Mouse (Mus musculus): ENCODE data around the gene Mrtfa. TPM values are rescaled to one million over a fixed set of nuclear protein-coding genes. Genes with fewer than 3 reads are reported as not detected.

The Mrtfa gene
- polyA plus RNA-seq, 1 experiment from 2014 or later, result 25.8 TPM

- Histone ChIP-seq H3K9me3 (no peaks in the 10 kb centered on the region), H3K27me3 (no peaks in the 10 kb centered on the region), H3K36me3 (peaks cover 93% of the 10 kb centered on the region), H3K9ac (no peak overlapping the region), H3K4me1 (no peaks in the 10 kb centered on the region), H3K4me3 (no peak overlapping the region), H3K27ac (no peak overlapping the region), H3K4me2 (replicated peaks) (no peak overlapping the region)
- ATAC-seq (ENCODE audit: low FRiP score, low read depth), result no peak
- 84% methylated on average over 7 of the region's 7 CpGs for WGBS
These were observed 177.4 kb downstream of the Mrtfa start for GRCm38 (mm10) chr15:81013186-81013585.

DNA sequence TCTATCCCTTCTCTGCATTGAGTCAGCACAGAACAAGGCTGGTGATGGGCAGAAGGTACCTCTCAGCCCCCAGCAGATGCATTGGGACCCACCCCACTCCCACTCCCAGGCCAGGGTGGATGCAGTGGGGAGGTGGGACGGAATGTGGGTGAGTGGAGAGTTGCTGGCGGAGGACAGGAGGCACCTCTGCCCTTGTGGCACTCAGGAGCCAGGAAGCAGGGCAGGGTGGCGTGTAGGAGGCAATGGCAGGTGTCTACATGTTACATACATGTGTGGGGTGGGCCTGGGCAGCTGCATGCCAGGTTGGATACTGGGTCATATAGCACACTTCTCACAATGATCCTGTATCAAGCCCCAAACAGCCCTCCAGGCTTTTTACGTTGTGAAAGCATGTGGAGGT is 178.2 kb downstream of the Mrtfa start:
- Histone ChIP-seq H3K27me3 (no peaks in the 10 kb centered on the region), H3K4me2 (replicated peaks) (no peak overlapping the region), H3K36me3 (peaks cover 88% of the 10 kb centered on the region), H3K9ac (no peak overlapping the region), H3K4me1 (no peaks in the 10 kb centered on the region), H3K4me3 (no peak overlapping the region), H3K27ac (no peak overlapping the region), H3K9me3 (no peaks in the 10 kb centered on the region)
- no peak for ATAC-seq (ENCODE audit: low FRiP score, low read depth)
- WGBS, result 87% methylated on average over 4 of the region's 4 CpGs

DNA sequence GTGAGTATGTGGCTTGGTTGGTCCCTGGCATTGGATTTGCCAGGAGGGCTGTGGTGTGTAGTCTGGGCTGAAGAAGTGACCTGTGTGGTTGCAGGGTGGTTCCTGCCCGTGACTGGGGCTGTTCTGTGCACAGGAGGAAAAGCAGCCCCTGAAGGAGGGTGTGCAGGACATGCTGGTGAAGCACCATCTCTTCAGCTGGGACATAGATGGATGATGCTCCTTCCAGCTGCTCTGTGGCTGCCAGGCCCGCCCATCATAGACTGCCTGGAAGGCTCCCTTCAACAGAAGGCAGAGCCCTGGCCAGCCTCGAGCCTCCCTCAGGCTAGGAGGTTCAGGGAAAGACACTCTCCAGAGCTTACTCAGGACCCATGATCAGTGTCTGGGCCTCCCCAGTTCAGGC is 179.0 kb downstream of the Mrtfa start:
- H3K36me3 ChIP-seq, result peaks cover 87% of the 10 kb centered on the region
- H3K4me3 ChIP-seq, result no peak overlapping the region

DNA sequence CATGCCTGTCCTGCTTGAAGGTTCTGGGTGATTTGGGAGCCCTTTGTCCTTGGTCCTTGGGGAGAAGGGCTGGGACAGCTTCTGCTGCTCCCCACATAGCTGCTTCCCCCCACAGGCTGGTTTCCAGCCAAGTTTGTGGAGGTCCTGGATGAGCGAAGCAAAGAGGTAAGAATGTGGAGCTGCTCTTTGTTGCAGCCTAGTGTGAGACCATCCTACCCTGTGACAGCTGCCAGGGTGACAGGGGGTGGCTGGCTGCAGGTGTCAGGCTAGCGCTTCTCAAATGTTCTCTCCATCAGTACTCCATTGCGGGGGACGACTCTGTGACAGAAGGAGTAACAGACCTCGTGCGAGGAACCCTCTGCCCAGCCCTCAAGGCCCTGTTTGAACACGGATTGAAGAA is 180.4 kb downstream of the Mrtfa start:
- Histone ChIP-seq H3K36me3 (peaks cover 76% of the 10 kb centered on the region), H3K9me3 (no peaks in the 10 kb centered on the region), H3K4me2 (replicated peaks) (no peak overlapping the region), H3K27ac (no peak overlapping the region), H3K4me3 (no peak overlapping the region), H3K4me1 (no peaks in the 10 kb centered on the region), H3K27me3 (no peaks in the 10 kb centered on the region), H3K9ac (no peak overlapping the region)
- WGBS, result 71% methylated on average over 7 of the region's 7 CpGs
- no peak; the same call in 1 of the 2 replicates for ATAC-seq (ENCODE audit: low FRiP score, low read depth)

More for the DNA sequence above, 179.0 kb downstream of the Mrtfa start:
- Histone ChIP-seq H3K4me2 (replicated peaks) (no peak overlapping the region), H3K9me3 (no peaks in the 10 kb centered on the region), H3K27me3 (no peaks in the 10 kb centered on the region), H3K4me1 (no peaks in the 10 kb centered on the region), H3K9ac (no peak overlapping the region), H3K27ac (no peak overlapping the region)
- ATAC-seq (ENCODE audit: low FRiP score, low read depth), result no peak
- 54% methylated on average over 3 of the region's 3 CpGs for WGBS

GRCm38 (mm10) chr15:81008689-81009123 is 181.9 kb downstream of the Mrtfa start:
- Histone ChIP-seq H3K27ac (no peak overlapping the region), H3K36me3 (peaks cover 65% of the 10 kb centered on the region), H3K9me3 (no peaks in the 10 kb centered on the region), H3K9ac (no peak overlapping the region), H3K4me3 (no peak overlapping the region), H3K4me1 (no peaks in the 10 kb centered on the region), H3K4me2 (replicated peaks) (no peak overlapping the region), H3K27me3 (no peaks in the 10 kb centered on the region)
- 58% methylated on average over 10 of the region's 10 CpGs for WGBS
- ATAC-seq (ENCODE audit: low FRiP score, low read depth), result no peak

GRCm38 (mm10) chr15:81007905-81008304 is 182.7 kb downstream of the Mrtfa start:
- no peak for ATAC-seq (ENCODE audit: low FRiP score, low read depth)
- Histone ChIP-seq H3K36me3 (peaks cover 63% of the 10 kb centered on the region), H3K4me3 (no peak overlapping the region), H3K27ac (no peak overlapping the region), H3K9me3 (no peaks in the 10 kb centered on the region), H3K9ac (no peak overlapping the region), H3K27me3 (no peaks in the 10 kb centered on the region), H3K4me1 (no peaks in the 10 kb centered on the region), H3K4me2 (replicated peaks) (no peak overlapping the region)
- 90% methylated on average over 8 of the region's 8 CpGs for WGBS

GRCm38 (mm10) chr15:81007339-81007738 is 183.2 kb downstream of the Mrtfa start:
- WGBS, result 89% methylated on average over 9 of the region's 9 CpGs
- no peaks in the 10 kb centered on the region for H3K4me1 ChIP-seq
- no peak overlapping the region for H3K9ac ChIP-seq
- H3K4me2 ChIP-seq (replicated peaks), result no peak overlapping the region
- H3K27me3 ChIP-seq, result no peaks in the 10 kb centered on the region
- H3K27ac ChIP-seq, result no peak overlapping the region
- H3K36me3 ChIP-seq, result peaks cover 58% of the 10 kb centered on the region
- no peak for ATAC-seq (ENCODE audit: low FRiP score, low read depth)
- H3K4me3 ChIP-seq, result no peak overlapping the region
- no peaks in the 10 kb centered on the region for H3K9me3 ChIP-seq

GRCm38 (mm10) chr15:81006127-81006735 is 184.3 kb downstream of the Mrtfa start:
- H3K9ac ChIP-seq, result no peak overlapping the region
- H3K9me3 ChIP-seq, result no peaks in the 10 kb centered on the region
- no peak for ATAC-seq (ENCODE audit: low FRiP score, low read depth)
- no peak overlapping the region for H3K27ac ChIP-seq
- no peaks in the 10 kb centered on the region for H3K27me3 ChIP-seq
- no peak overlapping the region for H3K4me2 ChIP-seq (replicated peaks)
- 79% methylated on average over 10 of the region's 10 CpGs for WGBS
- no peak overlapping the region for H3K4me3 ChIP-seq
- H3K4me1 ChIP-seq, result no peaks in the 10 kb centered on the region
- H3K36me3 ChIP-seq, result peaks cover 47% of the 10 kb centered on the region

GRCm38 (mm10) chr15:81000419-81001138 is 190.0 kb downstream of the Mrtfa start:
- H3K36me3 ChIP-seq, result peaks cover 9% of the 10 kb centered on the region
- H3K27ac ChIP-seq, result no peak overlapping the region
- no peak overlapping the region for H3K4me2 ChIP-seq (replicated peaks)
- no peaks in the 10 kb centered on the region for H3K27me3 ChIP-seq
- no peak overlapping the region for H3K9ac ChIP-seq
- no peak for ATAC-seq (ENCODE audit: low FRiP score, low read depth)
- 65% methylated on average over 3 of the region's 4 CpGs for WGBS
- H3K9me3 ChIP-seq, result no peaks in the 10 kb centered on the region
- no peaks in the 10 kb centered on the region; the same call in 1 of the 2 replicates for H3K4me1 ChIP-seq
- H3K4me3 ChIP-seq, result no peak overlapping the region

GRCm38 (mm10) chr15:80997077-80997476 is 193.5 kb downstream of the Mrtfa start:
- ATAC-seq (ENCODE audit: low FRiP score, low read depth), result no peak
- Histone ChIP-seq H3K36me3 (no peaks in the 10 kb centered on the region), H3K4me1 (no peaks in the 10 kb centered on the region; the same call in 1 of the 2 replicates), H3K9ac (no peak overlapping the region), H3K27ac (no peak overlapping the region), H3K9me3 (no peaks in the 10 kb centered on the region), H3K4me3 (no peak overlapping the region), H3K27me3 (no peaks in the 10 kb centered on the region), H3K4me2 (replicated peaks) (no peak overlapping the region)
- 53% methylated on average over 1 of the region's 1 CpGs for WGBS

GRCm38 (mm10) chr15:80996090-80996835 is 194.3 kb downstream of the Mrtfa start:
- Histone ChIP-seq H3K4me1 (no peaks in the 10 kb centered on the region; the same call in 1 of the 2 replicates), H3K9me3 (no peaks in the 10 kb centered on the region), H3K4me3 (no peak overlapping the region), H3K9ac (no peak overlapping the region), H3K27ac (no peak overlapping the region), H3K4me2 (replicated peaks) (no peak overlapping the region), H3K36me3 (no peaks in the 10 kb centered on the region), H3K27me3 (no peaks in the 10 kb centered on the region)
- WGBS, result 80% methylated on average over 6 of the region's 6 CpGs
- no peak for ATAC-seq (ENCODE audit: low FRiP score, low read depth)

- ATAC-seq (ENCODE audit: low FRiP score, low read depth), result no peak
- no peaks in the 10 kb centered on the region for H3K27me3 ChIP-seq
- H3K4me2 ChIP-seq (replicated peaks), result no peak overlapping the region
- no peak overlapping the region for H3K9ac ChIP-seq
- H3K27ac ChIP-seq, result no peak overlapping the region
- H3K36me3 ChIP-seq, result no peaks in the 10 kb centered on the region
- no peaks in the 10 kb centered on the region for H3K9me3 ChIP-seq
- WGBS, result 85% methylated on average over 5 of the region's 5 CpGs
- H3K4me3 ChIP-seq, result no peak overlapping the region
- no peaks in the 10 kb centered on the region for H3K4me1 ChIP-seq
These were observed 195.6 kb downstream of the Mrtfa start for GRCm38 (mm10) chr15:80994959-80995358.
